Mouse (Mus musculus) induced T-regulatory cell, adult 2 months (primary cell): ENCODE data around the gene Ipo7.
"Not testable (repeated sequence)": the region's sequence is repeated elsewhere in the genome, so short reads cannot be mapped to it uniquely, and the experiment has no call there.

ENCODE experiments used
- DNase-seq: peaks from one replicate; pipeline ENCODE4 v3.0.0-alpha.2; 2012; ENCODE audit warnings: low read depth

Gene Ipo7

GRCm38 (mm10) chr7:110018117-110018630 lies at the start of gene Ipo7:
TSS of gene Ipo7 (plus strand) at chr7:110018274.
- DNase-seq = peak; percentile 92

GRCm38 (mm10) chr7:109968924-109969450 lies 49.1 kb upstream of the Ipo7 start:
- DNase-seq = no peak

GRCm38 (mm10) chr7:109969542-109969941 lies 48.5 kb upstream of the Ipo7 start:
- no peak for DNase-seq

GRCm38 (mm10) chr7:109975966-109976715 lies 41.9 kb upstream of the Ipo7 start:
- DNase-seq = no peak

GRCm38 (mm10) chr7:109977131-109977530 lies 40.9 kb upstream of the Ipo7 start:
- DNase-seq = peak; percentile 54

- DNase-seq = not testable (repeated sequence)
Measured at GRCm38 (mm10) chr7:109984608-109985007, 33.5 kb upstream of the Ipo7 start.

GRCm38 (mm10) chr7:109985661-109986132 lies 32.4 kb upstream of the Ipo7 start:
- DNase-seq = peak; percentile 56

GRCm38 (mm10) chr7:109986133-109986669 lies 31.9 kb upstream of the Ipo7 start:
- DNase-seq = peak; percentile 99

- not testable (repeated sequence) for DNase-seq
Measured at GRCm38 (mm10) chr7:109986775-109987174, 31.3 kb upstream of the Ipo7 start, which contains the start of gene Tmem41b. TSS of gene Tmem41b (minus strand) at chr7:109986929.

- no peak for DNase-seq
Measured at GRCm38 (mm10) chr7:109991286-109991685, 26.8 kb upstream of the Ipo7 start.

- DNase-seq = no peak
Measured at GRCm38 (mm10) chr7:109993157-109993959, 24.7 kb upstream of the Ipo7 start.

- no peak for DNase-seq
Measured at GRCm38 (mm10) chr7:109998388-109998787, 19.7 kb upstream of the Ipo7 start.

GRCm38 (mm10) chr7:110002092-110002491 lies 16.0 kb upstream of the Ipo7 start:
- DNase-seq = no peak

- no peak for DNase-seq
Measured at GRCm38 (mm10) chr7:110002968-110003367, 15.1 kb upstream of the Ipo7 start.

GRCm38 (mm10) chr7:110005976-110006375 lies 12.1 kb upstream of the Ipo7 start:
- no peak for DNase-seq

GRCm38 (mm10) chr7:110006471-110007195 lies 11.4 kb upstream of the Ipo7 start:
- DNase-seq = no peak

- DNase-seq = no peak
Measured at GRCm38 (mm10) chr7:110008513-110008912, 9.6 kb upstream of the Ipo7 start.

GRCm38 (mm10) chr7:110009084-110009483 lies 9.0 kb upstream of the Ipo7 start:
- no peak for DNase-seq

- no peak for DNase-seq
Measured at GRCm38 (mm10) chr7:110011417-110011816, 6.7 kb upstream of the Ipo7 start.

GRCm38 (mm10) chr7:110014272-110014671 lies 3.8 kb upstream of the Ipo7 start:
- no peak for DNase-seq
